Mouse (Mus musculus) brain, adult 2 months (tissue): ENCODE data around the gene Rhbg.

Experiments used
- DNase-seq: peaks from one replicate; pipeline ENCODE4 v3.0.0; 2011; ENCODE audit warnings: low read depth, low spot score

Rhbg gene

DNA sequence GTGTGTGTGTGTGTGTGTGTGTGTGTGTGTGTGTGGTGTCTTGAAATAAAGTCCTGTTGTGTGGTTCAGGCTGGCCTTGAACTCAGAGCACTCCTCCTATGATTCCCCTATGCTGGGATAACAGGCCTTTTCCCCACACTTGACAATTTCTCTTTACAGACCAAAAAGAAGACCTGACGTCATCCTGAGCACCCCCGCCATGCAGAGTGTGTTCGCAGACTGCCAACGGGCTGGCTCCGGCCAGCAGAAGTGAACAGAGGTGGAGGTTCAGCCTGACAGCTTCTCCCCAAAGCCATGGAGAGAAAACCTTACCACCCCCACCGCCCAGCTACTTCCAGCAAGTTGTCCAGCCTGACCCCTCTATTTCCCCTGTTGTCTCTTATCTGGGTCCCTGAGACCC lies 25.0 kb downstream of the Rhbg start:
- no peak for DNase-seq

DNA sequence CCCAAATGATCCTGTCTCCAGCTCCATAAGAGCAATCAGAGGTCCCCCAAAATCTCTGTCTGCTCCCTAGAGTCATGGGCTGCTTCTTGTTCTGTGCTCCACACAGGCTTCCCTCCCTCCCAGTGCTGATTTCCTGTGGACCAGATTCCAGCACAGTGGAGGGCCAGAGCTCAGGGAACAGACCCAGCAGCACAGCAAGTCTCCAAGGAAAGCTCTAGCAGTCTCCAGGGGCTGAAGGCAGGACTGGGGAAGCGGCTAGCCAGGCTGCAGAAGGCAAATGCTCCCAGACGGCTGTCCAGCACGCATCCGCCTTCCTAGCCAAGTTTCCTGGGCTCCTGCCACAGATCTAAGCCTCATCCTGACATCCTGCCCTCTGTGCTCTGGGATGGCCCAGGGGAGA lies 25.6 kb downstream of the Rhbg start:
- peak; percentile 75 for DNase-seq

DNA sequence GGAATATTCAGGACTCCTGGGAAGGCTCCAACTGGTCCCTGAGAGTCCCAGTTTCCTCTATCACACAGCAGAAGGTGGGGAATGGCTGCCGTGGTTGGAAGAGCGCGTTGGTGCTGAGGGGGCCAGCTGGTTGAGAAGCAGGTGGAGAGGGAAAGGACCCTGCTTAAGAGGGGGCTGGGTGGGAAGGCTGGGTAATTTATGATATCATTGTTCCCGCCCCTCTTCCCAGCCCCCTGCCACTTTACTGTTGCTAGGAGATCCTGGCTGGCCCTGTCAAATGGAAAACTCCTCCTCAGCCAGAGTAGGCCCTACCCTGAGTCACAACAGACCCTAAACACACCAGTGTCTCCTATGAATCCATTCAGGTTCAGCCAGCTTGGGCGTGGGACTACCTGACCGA lies 26.5 kb downstream of the Rhbg start:
- no peak for DNase-seq

DNA sequence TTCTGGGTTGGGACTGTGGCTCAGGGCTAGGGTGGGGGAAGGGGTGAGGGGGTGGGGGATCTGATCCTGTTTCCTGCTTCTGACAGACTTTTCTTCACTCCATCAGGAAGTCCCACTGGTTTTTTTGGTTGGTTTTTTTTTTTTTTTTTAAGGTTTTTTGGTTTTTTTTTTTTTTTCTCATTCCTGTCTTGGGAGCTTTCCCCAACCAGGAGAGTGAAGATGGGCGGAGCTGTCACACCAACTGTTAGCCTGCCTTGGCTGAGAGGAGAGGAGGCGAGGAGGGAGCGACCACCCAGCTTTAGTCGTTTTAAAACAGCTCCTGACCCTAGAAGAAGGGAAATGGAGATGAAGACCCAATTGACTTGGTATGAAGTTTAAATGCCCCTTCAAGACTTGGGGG lies 27.2 kb downstream of the Rhbg start:
- DNase-seq = no peak

DNA sequence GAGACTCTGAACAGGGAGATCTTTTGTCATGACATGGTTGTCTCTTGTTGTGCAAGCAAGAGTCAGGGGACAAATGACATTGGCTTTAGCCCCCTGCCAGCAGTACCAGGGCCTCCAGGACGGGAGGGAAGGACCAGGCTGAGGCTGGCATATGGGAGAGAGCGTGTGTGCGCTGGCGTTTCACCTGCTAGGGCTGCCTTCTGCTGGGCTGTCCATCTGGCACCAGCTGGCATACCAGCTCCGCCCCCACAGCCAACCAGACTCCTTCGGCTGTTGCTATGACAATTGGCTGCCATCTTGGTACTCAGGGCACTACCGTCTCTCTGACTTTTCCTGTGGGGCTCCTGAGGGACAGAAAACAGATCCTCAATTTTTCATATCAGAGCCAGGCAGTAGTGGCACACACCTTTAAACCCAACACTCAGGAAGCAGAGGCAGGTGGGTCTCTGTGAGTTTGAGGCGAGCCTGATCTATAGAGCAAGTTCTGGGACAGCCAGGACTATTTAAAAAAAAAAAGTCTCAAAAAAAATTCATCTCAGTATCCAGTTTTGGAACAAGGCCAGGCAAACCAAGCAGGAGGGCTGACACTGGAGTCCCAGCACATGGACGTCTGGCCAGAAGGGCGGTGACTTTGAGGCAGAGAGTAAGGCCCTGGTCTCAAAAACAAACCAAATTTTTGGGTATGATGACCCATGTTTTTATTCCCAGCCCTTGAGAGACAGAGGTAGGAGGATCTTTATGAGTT lies 28.2 kb downstream of the Rhbg start:
- peak; percentile 97 for DNase-seq

DNA sequence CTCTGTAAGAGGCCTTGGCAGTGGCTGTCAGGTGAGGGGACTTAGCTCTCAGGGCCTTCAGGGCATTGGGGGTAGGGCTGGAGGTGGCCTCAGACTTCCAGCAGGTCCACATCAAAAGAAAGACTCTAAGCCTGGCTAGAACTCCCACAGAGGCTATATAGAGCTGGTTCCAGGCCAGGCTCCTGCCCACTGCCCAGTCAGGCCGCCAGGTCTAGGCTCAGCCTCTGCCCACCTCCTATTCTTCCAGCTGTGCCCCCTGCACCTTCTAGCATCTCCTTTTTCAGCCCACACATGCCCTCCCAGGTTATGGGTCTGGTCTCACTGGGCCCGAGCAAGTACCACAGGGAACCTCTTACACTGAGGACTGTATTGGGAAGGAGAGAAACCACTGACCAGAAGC lies 29.6 kb downstream of the Rhbg start:
- DNase-seq = no peak

DNA sequence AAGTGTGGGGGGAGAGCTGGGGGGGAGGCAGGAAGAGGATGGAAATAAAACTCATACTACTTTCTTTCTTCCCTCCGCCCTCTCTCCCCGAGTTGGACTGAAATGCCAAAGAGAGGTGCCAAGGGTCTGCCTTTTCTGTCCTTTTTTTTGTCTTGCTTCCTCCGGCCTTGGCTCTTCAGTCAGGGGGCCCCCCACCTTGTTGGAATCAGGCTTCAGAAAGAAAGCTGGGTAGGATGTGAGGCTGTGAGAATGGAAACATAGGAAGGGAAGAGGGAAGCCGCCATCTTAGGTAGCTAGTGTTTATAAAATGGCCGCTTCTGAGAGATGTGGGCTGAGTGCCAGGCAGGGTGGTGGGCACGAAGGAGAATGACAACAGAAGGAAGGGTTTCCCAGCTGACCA lies 32.1 kb downstream of the Rhbg start:
- no peak for DNase-seq

DNA sequence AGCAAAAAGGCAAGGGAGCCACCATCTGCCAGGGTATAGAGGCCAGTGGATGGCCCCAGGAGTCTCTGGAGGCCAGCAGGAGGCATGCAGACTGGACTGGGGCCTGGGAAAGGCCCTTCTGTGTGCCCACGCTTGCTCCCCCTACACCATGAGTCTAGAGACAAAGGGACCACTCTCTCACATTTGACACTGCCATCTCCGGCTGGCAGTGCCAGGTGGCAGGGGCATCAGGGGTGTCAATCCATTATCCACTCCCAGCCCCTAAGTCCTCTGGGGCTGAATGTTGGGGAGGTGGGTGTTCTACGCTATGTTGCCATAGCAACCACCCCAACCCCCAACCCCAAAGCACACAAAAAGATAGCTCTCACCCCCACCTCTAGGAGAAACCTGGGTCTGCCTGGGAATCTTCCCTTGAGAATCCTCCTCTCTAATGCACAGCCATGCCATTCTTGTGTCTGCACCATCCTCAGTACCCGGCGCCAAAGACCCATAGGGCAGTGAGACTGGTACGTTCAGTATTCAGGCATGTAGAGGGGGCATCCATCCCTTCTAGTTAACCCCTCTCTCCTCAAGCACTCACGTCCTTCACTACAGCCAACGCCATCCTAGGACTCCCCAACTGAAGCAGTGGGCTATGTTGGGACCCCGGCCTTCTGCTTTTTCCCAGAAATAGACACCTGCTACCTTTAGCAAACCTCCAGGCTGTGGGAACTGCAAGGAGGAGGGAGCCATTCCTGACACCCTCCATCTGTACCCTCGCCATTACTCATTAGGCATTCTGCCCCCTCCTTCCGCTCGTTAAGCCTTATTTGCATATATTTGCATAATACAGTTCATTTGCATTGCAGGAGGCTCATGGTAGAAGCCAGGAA lies 32.8 kb downstream of the Rhbg start:
- DNase-seq = peak; percentile 93

DNA sequence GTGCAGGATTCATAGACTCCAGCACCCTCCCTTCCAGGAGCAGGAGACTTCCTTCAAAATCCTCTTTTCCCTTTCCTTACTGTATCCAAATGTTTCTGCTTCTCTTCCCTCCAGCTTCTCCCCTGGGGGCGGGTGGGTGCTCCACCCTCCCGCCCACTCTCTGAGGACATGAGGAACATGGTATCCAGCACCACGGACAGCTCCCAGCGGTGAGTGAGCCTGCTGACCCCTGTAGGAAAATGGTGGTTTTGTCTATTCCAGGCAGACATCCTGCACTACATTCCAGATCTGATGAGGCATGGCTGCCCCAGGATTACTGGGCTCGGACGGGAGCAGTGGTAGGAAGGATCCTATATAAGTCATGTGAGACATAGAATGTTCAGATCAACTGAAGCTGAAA lies 33.7 kb downstream of the Rhbg start:
- no peak for DNase-seq

DNA sequence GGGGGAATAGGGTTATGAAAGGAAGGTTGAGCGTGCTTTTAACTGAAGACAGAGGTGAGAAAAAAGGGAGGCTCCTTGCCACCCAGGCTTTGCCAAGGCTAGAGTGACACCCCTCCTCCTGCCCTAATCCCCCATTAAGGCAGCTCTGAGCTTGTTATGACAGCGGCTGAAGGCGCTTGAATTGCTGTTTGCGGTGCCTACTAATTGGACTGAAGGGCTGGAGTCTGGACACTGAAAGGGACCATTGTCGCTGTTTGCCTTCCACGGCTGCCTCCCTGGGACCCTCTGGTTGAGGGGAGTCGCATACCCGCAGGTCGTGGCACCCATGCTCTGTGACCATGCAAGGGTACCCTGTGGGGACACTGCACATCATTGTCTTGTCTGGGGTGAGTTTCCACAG lies 34.6 kb downstream of the Rhbg start:
- no peak for DNase-seq

DNA sequence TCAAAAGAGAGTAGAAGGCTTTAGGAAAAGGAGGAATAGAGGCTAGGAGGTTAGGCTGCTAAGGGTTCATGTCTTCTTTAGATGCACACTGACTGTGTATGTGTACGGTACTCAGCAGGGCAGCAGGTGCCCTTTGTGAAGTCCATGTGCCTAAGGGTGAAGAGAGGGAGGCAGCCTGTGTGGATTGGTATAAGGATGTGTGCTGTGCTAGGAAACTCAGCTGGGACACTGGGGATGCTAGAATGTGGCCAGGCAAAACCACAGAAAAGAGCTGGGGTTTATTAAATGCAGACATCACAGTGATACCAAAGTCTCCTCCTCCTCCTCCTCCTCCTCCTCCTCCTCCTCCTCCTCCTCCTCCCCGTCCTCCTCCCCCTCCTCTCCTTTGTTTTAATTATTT lies 36.8 kb downstream of the Rhbg start:
- no peak for DNase-seq

DNA sequence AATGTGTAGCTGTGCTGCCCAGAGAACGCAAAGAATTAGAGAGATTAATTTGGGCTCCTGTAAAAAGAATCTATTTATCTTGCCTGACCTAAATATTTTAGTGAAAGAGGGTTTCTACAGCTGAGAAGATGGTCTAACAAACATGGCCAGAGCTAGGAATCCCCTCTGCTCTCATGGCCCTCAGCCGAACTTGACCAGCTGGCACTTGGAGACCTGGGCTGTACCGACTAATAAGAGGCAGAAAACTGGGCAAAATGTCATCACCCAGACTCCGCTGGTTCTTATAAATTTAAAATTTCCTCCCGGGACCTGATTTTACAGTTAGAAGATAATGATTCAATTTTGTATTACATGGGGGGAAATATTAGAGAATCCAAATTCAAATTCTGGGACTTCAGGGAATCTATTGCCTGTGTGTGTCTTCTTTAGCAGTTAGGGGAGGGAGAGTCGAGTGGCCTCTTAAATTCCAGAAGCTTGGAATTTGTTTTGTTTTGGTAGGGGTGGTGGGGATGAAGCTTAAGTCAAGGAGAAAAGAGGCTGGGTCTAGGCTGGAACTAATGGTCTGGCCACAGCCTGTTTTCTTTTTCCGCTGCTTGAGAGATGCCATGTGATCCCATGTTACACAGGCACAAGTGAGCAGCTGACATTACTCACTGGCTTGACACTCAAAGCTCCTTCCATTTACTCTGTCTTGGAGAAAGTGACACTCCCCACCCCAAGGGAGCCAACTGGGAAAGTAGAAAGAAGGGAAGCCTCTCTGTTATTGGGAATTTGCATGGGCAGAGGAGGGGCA lies 37.8 kb downstream of the Rhbg start:
- DNase-seq = peak; percentile 81

DNA sequence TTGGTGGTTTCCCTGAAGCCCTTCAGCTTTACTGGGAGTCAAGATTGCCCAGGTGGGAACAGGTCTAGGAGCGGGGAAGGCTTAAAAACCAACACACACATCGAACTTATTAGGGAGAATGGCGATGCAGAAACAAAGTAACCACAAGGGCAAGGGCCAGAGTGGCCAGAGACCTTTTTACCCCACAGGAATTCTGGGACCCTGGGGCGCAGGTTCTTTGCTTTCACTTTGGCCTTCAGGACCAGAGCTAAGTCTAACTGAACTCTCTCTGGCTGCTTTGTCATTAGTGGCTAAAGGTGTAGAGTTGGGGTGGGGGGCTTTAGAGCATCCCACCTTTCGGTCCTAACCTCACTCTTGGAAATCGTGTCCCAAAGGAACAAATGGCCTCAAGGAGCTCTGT lies 38.4 kb downstream of the Rhbg start:
- DNase-seq = no peak

DNA sequence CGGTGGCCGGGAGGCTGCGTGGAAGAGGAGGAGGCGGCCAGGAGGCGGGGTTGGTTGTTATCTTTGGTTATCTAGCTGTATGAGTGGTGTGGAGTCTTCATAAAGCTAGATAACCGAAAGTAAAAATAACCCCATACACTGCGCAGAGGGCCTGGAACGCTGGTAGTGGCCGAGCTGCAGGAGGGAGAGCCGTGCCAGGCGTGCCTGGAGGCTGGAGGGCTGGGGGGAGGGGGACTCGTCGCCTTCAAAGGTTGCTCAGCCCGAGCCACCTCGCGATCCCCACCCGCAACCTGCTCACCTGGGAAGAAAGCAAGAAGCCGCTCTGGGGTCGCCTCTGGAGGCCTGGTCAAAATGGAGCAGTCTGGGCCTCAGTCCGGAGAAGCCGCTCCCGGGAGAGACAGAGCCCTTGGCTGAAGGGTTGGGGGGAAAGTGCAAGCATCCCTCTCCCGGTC lies 38.9 kb downstream of the Rhbg start:
- DNase-seq = peak; percentile 71

DNA sequence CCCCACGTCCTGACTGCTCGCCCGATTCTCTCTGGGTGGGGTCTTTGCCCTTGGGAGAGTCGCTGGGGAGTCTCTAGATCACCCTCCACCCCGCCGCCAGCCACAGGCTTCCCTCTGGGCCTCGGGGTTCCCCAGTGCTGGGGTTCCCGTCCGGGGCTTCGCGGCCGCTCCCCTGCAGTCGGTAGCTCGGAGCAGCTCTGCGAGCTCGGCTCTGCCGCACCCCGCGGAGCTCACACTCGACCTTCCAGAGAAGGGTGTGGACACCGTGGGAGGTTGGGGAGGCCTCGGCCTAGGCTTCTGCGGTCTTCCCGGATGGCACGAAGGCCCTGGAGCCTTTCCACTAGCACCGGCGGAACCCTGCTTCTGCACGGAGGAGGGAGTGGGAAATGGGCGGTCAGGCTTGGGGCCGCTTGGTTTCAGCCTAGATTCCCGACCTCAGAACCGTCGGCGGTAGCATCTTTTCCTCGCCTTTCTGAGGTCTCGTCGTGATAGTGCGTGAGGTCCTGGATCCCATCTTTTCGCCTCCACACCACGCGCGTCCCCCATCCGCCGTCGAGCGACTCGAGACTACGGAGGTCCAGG lies 39.4 kb downstream of the Rhbg start:
- no peak for DNase-seq

DNA sequence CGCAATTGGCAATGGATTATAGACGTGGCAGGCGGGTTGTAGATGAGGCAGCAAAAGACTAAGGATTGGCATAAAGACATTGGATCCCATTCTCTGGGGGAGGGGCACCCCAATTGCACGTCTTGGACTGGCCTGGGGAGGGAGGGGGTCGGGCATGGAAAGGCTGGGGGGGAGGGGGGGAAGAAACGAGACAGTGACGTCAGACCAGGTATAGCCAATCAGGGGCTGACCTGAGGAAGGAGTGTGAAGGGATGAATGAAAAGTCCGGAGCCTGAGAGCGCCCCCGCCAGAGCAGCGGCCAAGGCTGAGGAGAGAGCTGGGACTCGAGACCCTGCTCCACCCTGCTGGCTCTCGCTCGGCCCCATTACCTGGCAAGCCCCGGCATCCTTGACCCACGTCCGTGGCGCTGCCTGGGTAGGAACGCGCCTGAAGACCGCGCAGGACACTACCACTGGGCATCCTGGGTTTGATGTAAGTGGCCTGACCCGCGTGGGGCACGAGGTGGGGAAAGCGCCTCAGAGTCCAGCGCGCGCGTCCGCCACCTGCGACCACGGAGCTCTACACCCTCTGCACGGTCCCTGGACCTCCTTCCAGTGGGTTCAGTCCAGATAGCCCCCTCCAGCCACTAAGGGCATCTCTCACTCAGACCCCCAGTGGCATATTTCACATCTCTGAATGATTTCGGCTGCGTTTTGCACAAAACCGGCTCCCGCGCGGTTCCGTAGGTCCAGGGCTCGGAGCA lies 40.1 kb downstream of the Rhbg start:
- DNase-seq = peak; percentile 95

DNA sequence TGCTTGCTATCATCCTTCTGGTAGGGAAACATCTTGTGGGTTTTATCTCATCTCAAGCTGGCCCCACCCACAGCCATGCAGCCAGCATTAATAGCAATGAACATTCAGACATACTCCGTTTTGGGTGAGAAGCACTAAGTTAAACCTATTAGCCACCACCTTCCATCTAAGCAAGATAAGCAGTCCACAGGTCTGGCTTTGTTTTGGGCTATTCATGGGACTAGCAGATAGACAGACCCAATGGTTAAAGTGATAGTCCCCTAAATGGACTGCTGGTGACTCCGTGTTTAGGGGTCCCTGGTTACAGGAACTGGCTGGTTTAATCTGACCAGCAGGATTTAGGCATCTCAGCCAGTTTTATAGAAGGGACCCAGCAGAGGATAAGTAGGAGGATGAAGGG lies 41.5 kb downstream of the Rhbg start:
- DNase-seq = no peak

DNA sequence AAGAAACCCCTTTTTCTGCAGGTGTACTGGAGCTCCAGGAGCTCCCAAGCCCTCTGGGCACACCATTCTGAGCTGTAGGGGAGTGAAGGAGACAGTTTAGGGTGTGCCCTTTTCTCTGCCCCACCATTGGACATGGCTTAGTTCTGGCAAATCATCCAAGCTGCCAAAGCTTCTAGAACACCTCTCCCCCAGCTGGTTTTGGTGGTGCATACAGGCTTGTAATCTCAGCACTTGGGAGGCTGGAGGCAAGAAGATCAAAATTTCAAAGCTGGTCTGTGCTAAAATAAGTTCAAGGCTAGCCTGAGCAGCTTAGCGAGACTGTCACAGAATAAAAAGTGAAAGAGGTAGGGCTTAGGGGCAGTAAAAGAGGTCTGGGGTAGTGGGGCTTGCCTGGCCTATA lies 42.2 kb downstream of the Rhbg start:
- DNase-seq = no peak

DNA sequence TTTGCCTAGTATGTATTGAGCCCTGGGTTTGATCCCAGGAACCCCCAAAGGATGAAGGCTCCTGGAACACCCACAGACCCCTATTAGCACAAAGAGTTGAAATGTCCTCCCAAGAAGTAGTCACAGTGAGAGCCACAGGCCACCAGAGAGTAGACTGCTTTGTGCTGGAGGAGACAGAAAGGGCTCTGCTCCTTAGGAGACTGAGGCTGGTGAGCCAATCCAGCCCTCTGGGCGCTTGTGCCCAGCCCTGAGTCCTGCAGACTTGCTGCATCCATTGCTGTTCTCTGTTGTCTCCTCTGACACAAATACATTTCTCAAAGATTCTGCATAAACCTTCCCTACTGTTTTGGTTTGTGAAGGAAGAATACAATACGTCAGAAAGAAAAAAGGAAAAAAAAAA lies 43.6 kb downstream of the Rhbg start:
- DNase-seq = no peak

DNA sequence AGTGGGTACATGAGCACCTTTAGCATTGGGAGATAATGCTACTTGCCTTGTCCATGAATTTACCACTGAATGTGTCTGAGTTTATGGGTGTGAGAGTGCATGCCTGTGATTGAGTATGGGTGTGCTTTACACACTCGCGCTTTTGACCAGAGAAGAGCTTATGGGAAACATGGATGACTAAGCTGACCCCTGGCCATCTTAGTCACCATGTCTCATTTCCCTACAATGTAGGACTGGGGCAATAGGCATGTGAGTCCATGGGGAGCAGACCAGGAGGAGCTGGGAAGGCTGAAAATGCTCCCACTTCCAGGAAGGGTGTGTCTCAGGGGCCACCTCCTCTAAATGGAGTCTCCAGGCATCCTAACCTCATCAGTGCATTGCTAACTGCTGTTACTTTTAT lies 44.4 kb downstream of the Rhbg start:
- DNase-seq = no peak

DNA sequence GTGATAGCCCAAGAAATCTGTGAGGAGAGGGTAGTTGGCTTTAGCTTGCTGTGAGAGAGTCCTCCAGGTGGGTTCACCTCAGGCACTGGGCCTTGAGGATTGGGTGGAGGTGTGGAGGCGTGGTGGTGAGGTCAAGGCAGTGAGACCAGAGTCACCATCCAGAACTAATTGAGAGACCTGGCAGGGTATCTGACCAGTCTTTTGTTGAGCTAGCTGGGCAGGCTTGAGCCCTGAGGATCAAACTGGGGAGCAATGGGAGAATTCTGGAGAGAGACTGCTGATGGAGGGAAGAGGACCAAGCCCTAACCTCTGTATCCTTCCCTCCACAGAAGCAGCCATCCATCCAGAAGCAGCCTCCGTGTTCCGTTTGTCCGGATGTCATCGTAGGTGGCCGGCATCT lies 45.2 kb downstream of the Rhbg start:
- no peak for DNase-seq
